Mouse (Mus musculus) CH12.LX (cell line): ENCODE results near the gene Guk1. TPM values are rescaled to one million over a fixed set of nuclear protein-coding genes. Genes with fewer than 3 reads are reported as not detected.

ENCODE experiments used
- DNase-seq: peaks from one replicate; pipeline ENCODE4 v3.0.0-alpha.2; 2013; ENCODE audit errors: extremely low read depth
- H3K27ac ChIP-seq: 2 replicates; pipeline ENCODE4 v1.5.1; 2012; ENCODE audit warnings: low read depth, mild to moderate bottlenecking, control low read depth, moderate library complexity; ENCODE audit not compliant: insufficient read depth
- H3K27me3 ChIP-seq: replicated peaks from 2 replicates; pipeline ENCODE3; 2012; ENCODE audit warnings: inconsistent platforms
- H3K36me3 ChIP-seq, 2 experiments: replicated peaks in 1 of 2; 2 replicates each; pipeline versions ENCODE3 to v1.6.1; 2012; ENCODE audit warnings: inconsistent platforms in 1 of 2, low read length in 1 of 2, mild to moderate bottlenecking in 1 of 2, mixed read lengths in 1 of 2, moderate library complexity in 1 of 2; ENCODE audit not compliant: control insufficient read depth in 1 of 2, insufficient read depth in 1 of 2
- H3K4me1 ChIP-seq, 2 experiments: 2 replicates each; pipeline ENCODE4 v1.6.1; 2012; ENCODE audit warnings: inconsistent platforms in 1 of 2, moderate library complexity in 1 of 2; ENCODE audit not compliant: insufficient read depth in 2 of 2, control insufficient read depth in 1 of 2
- H3K4me2 ChIP-seq: 2 replicates; pipeline ENCODE4 v1.6.1; 2012; ENCODE audit warnings: low read depth, mild to moderate bottlenecking, control low read depth; ENCODE audit not compliant: poor library complexity, insufficient read depth, severe bottlenecking
- H3K4me3 ChIP-seq, 3 experiments: fragments of 150-350 bp in 1 of 3; sonication (generic) in 1 of 3; replicated peaks in 1 of 3; 2 replicates each; pipeline versions ENCODE3 to v1.5.1; 2011 to 2012; ENCODE audit warnings: low read depth in 2 of 3, low read length in 2 of 3, mild to moderate bottlenecking in 2 of 3, moderate library complexity in 2 of 3, control low read depth in 1 of 3, improper control_type of control experiment in 1 of 3, inconsistent platforms in 1 of 3, mixed read lengths in 1 of 3; ENCODE audit not compliant: poor library complexity in 1 of 3
- H3K79me2 ChIP-seq: replicated peaks from 2 replicates; pipeline ENCODE4 v1.6.1; 2012; ENCODE audit warnings: mild to moderate bottlenecking, moderate library complexity; ENCODE audit not compliant: control insufficient read depth, poor library complexity, insufficient read depth, severe bottlenecking; ENCODE audit errors: extremely low read depth
- H3K9ac ChIP-seq: 2 replicates; pipeline ENCODE4 v1.6.1; 2012; ENCODE audit warnings: low read depth, mild to moderate bottlenecking, control low read depth, moderate library complexity; ENCODE audit not compliant: insufficient read depth
- H3K9me3 ChIP-seq: replicated peaks from 2 replicates; pipeline ENCODE3; 2012; ENCODE audit warnings: low read length, inconsistent platforms, mixed read lengths
- BHLHE40 ChIP-seq: IDR thresholded peaks from 2 replicates; pipeline ENCODE4 v1.6.1; 2011; ENCODE audit warnings: mild to moderate bottlenecking, low read depth, low read length, improper control_type of control experiment
- CHD1 ChIP-seq: IDR thresholded peaks from 2 replicates; pipeline ENCODE4 v1.6.1; 2012; ENCODE audit warnings: low read depth, low read length, improper control_type of control experiment, inconsistent platforms
- CHD2 ChIP-seq: IDR thresholded peaks from 2 replicates; pipeline ENCODE4 v1.6.1; 2011; ENCODE audit warnings: low read length, improper control_type of control experiment
- E2F4 ChIP-seq: IDR thresholded peaks from 2 replicates; pipeline ENCODE4 v1.6.1; 2011; ENCODE audit warnings: low read depth, low read length, improper control_type of control experiment; ENCODE audit not compliant: insufficient replicate concordance
- ELF1 ChIP-seq: IDR thresholded peaks from 2 replicates; pipeline ENCODE4 v1.6.1; 2014; ENCODE audit warnings: low read depth, mild to moderate bottlenecking, inconsistent platforms, low read length, improper control_type of control experiment
- EP300 ChIP-seq: IDR thresholded peaks from 2 replicates; pipeline ENCODE4 v1.6.1; 2011; ENCODE audit warnings: low read length, improper control_type of control experiment
- ETS1 ChIP-seq: conservative IDR thresholded peaks from 2 replicates; pipeline ENCODE4 v1.6.1; 2012; ENCODE audit warnings: low read depth, mild to moderate bottlenecking, inconsistent platforms, low read length, improper control_type of control experiment, moderate library complexity
- GABPA ChIP-seq: IDR thresholded peaks from 2 replicates; pipeline ENCODE4 v1.6.1; 2012; ENCODE audit warnings: low read depth, low read length, improper control_type of control experiment, inconsistent platforms; ENCODE audit not compliant: insufficient replicate concordance
- HCFC1 ChIP-seq: IDR thresholded peaks from 2 replicates; pipeline ENCODE4 v1.6.1; 2012; ENCODE audit warnings: low read depth, mild to moderate bottlenecking, inconsistent platforms, low read length, improper control_type of control experiment
- IRF4 ChIP-seq: IDR thresholded peaks from 2 replicates; pipeline ENCODE4 v1.6.1; 2014; ENCODE audit warnings: low read depth, mild to moderate bottlenecking, inconsistent platforms, low read length, improper control_type of control experiment
- JUND ChIP-seq: conservative IDR thresholded peaks from 2 replicates; pipeline ENCODE4 v1.6.1; 2011; ENCODE audit warnings: low read depth, low read length, improper control_type of control experiment
- KAT2A ChIP-seq: IDR thresholded peaks from 2 replicates; pipeline ENCODE4 v1.6.1; 2012; ENCODE audit warnings: low read length, improper control_type of control experiment, inconsistent platforms; ENCODE audit not compliant: insufficient replicate concordance
- MAFK ChIP-seq: IDR thresholded peaks from 2 replicates; pipeline ENCODE4 v1.6.1; 2011; ENCODE audit warnings: low read length, improper control_type of control experiment; ENCODE audit not compliant: insufficient replicate concordance
- MAZ ChIP-seq: IDR thresholded peaks from 2 replicates; pipeline ENCODE4 v1.6.1; 2012; ENCODE audit warnings: low read depth, mild to moderate bottlenecking, inconsistent platforms, low read length, improper control_type of control experiment, moderate library complexity
- MXI1 ChIP-seq: IDR thresholded peaks from 2 replicates; pipeline ENCODE4 v1.6.1; 2011; ENCODE audit warnings: mild to moderate bottlenecking, low read depth, low read length, improper control_type of control experiment
- MYC ChIP-seq: IDR thresholded peaks from 2 replicates; pipeline ENCODE4 v1.6.1; 2011; ENCODE audit warnings: low read depth, mild to moderate bottlenecking, improper control_type of control experiment, low read length
- NELFE ChIP-seq: IDR thresholded peaks from 2 replicates; pipeline ENCODE4 v1.6.1; 2011; ENCODE audit warnings: low read depth, low read length, improper control_type of control experiment
- NRF1 ChIP-seq: IDR thresholded peaks from 2 replicates; pipeline ENCODE4 v1.6.1; 2014; ENCODE audit warnings: low read depth, mild to moderate bottlenecking, inconsistent platforms, low read length, improper control_type of control experiment, moderate library complexity
- POLR2A ChIP-seq: IDR thresholded peaks from 2 replicates; pipeline ENCODE4 v1.6.1; 2011; ENCODE audit warnings: low read depth, mild to moderate bottlenecking, improper control_type of control experiment, low read length
- POLR2AphosphoS2 ChIP-seq: IDR thresholded peaks from 2 replicates; pipeline ENCODE4 v1.6.1; 2011; ENCODE audit warnings: low read depth, low read length, improper control_type of control experiment
- RAD21 ChIP-seq: IDR thresholded peaks from 2 replicates; pipeline ENCODE4 v1.6.1; 2011; ENCODE audit warnings: low read depth, mild to moderate bottlenecking, low read length, improper control_type of control experiment, moderate library complexity
- RCOR1 ChIP-seq: conservative IDR thresholded peaks from 2 replicates; pipeline ENCODE4 v1.6.1; 2012; ENCODE audit warnings: low read depth, mild to moderate bottlenecking, inconsistent platforms, low read length, improper control_type of control experiment
- SIN3A ChIP-seq: IDR thresholded peaks from 2 replicates; pipeline ENCODE4 v1.6.1; 2012; ENCODE audit warnings: low read length, improper control_type of control experiment, inconsistent platforms
- SMC3 ChIP-seq: IDR thresholded peaks from 2 replicates; pipeline ENCODE4 v1.6.1; 2011; ENCODE audit warnings: low read depth, low read length, improper control_type of control experiment
- TBP ChIP-seq: conservative IDR thresholded peaks from 2 replicates; pipeline ENCODE4 v1.6.1; 2011; ENCODE audit warnings: low read depth, low read length, improper control_type of control experiment
- UBTF ChIP-seq: IDR thresholded peaks from 2 replicates; pipeline ENCODE4 v1.6.1; 2012; ENCODE audit warnings: low read depth, mild to moderate bottlenecking, inconsistent platforms, low read length, improper control_type of control experiment, moderate library complexity
- USF1 ChIP-seq: IDR thresholded peaks from 2 replicates; pipeline ENCODE4 v1.6.1; 2014; ENCODE audit warnings: low read depth, mild to moderate bottlenecking, inconsistent platforms, low read length, improper control_type of control experiment
- ZC3H11A ChIP-seq: IDR thresholded peaks from 2 replicates; pipeline ENCODE4 v1.6.1; 2012; ENCODE audit warnings: low read depth, mild to moderate bottlenecking, inconsistent platforms, low read length, improper control_type of control experiment
- ZKSCAN1 ChIP-seq: IDR thresholded peaks from 2 replicates; pipeline ENCODE4 v1.6.1; 2012; ENCODE audit warnings: low read depth, inconsistent platforms, low read length, improper control_type of control experiment, borderline replicate concordance
- ZMIZ1 ChIP-seq: IDR thresholded peaks from 2 replicates; pipeline ENCODE4 v1.6.1; 2012; ENCODE audit warnings: low read depth, mild to moderate bottlenecking, inconsistent platforms, low read length, improper control_type of control experiment
- ZNF384 ChIP-seq: IDR thresholded peaks from 2 replicates; pipeline ENCODE4 v1.6.1; 2012; ENCODE audit warnings: low read depth, low read length, improper control_type of control experiment, inconsistent platforms
- dilution Hi-C: fragments of 300-500 bp; cut with MboI; formaldehyde crosslinking; loops from 2 replicates; pipeline ENCODE4 v1.14.3; 2020; ENCODE audit warnings: low sequenced_read_pairs; ENCODE audit not compliant: extremely low pct_unique_long_range_greater_than_20kb, extremely low pct_ligation_motif_present
- in situ Hi-C: fragments of 300-500 bp; cut with MboI; formaldehyde crosslinking; loops from 3 replicates; pipeline ENCODE4 v1.14.3; 2019; ENCODE audit warnings: low sequenced_read_pairs, low pct_ligation_motif_present, low pct_unique_long_range_greater_than_20kb, mixed read lengths
- polyA plus RNA-seq: library from polyadenylated mRNA; unstranded; fragments of >175 nt; gene quantifications from 2 replicates; pipeline ENCODE4 v1.2.1, GENCODE M21; 2012; ENCODE audit warnings: low read depth; ENCODE audit not compliant: insufficient read length
- total RNA-seq, 2 experiments: library from RNA; depleted of rRNA; stranded (reverse); fragments of 300-350 nt in 1 of 2; fragments of >200 nt in 1 of 2; gene quantifications; 2 replicates each; pipeline ENCODE4 v1.2.3; 2012 to 2014

The Guk1 gene
- total and polyA plus RNA-seq, 3 experiments: 111 to 148 (median 130) TPM

GRCm38 (mm10) chr11:59226787-59227603, 35.0 kb upstream of the Guk1 start:
- H3K4me2 ChIP-seq: peak overlapping the region; percentile 80
- DNase-seq: peak; percentile 46
- H3K79me2 ChIP-seq: peaks cover 59% of the 10 kb centered on the region
- peak overlapping the region; percentile 89 to 98 (median 91) for H3K4me3 ChIP-seq
- peaks cover 4 to 33% of the 10 kb centered on the region in 2 experiments for H3K36me3 ChIP-seq
- in situ Hi-C loops (no loop called here), dilution Hi-C loops (no loop called here)
- no peaks in the 10 kb centered on the region for H3K9me3 ChIP-seq
- H3K27me3 ChIP-seq: no peaks in the 10 kb centered on the region
- H3K9ac ChIP-seq: peak overlapping the region; percentile 99
- TF ChIP-seq POLR2AphosphoS2 (0 out of 2 replicates have a peak, but pooled peaks have one; percentile 31), SIN3A (peak; percentile 35), BHLHE40 (no peak)
- peak overlapping the region; percentile 89 for H3K27ac ChIP-seq
- peaks cover 17 to 65% of the 10 kb centered on the region in 2 experiments for H3K4me1 ChIP-seq

- Histone ChIP-seq H3K36me3 (peaks cover 5 to 40% of the 10 kb centered on the region in 2 experiments), H3K4me1 (peaks cover 23 to 72% of the 10 kb centered on the region in 2 experiments), H3K27ac (peak overlapping the region; percentile 89)
- TF ChIP-seq RAD21 (no peak), UBTF (no peak), MYC (peak; percentile 43; the same call in 1 of the 2 replicates), CHD1 (no peak), TBP (0 out of 2 replicates have a peak, but pooled peaks have one; percentile 29), MXI1 (peak; percentile 71; the same call in 1 of the 2 replicates), ZKSCAN1 (no peak), E2F4 (no peak), NELFE (no peak), USF1 (no peak), IRF4 (peak; percentile 98), POLR2AphosphoS2 (no peak), ZMIZ1 (no peak), HCFC1 (no peak), SIN3A (peak; percentile 98), MAZ (no peak), CHD2 (no peak), ETS1 (peak; percentile 98), EP300 (peak; percentile 93), KAT2A (no peak), SMC3 (no peak), NRF1 (no peak), GABPA (no peak), POLR2A (no peak), MAFK (peak; percentile 84; the same call in 1 of the 2 replicates), ZC3H11A (no peak), ELF1 (no peak), ZNF384 (peak; percentile 27; the same call in 1 of the 2 replicates), RCOR1 (no peak; the same call in 1 of the 2 replicates), JUND (peak; percentile 91)
Observed at GRCm38 (mm10) chr11:59226251-59226650, 34.2 kb upstream of the Guk1 start.

More at GRCm38 (mm10) chr11:59226251-59226650, 34.2 kb upstream of the Guk1 start:
- H3K9me3 ChIP-seq: no peaks in the 10 kb centered on the region
- DNase-seq: peak; percentile 73
- no peaks in the 10 kb centered on the region for H3K27me3 ChIP-seq
- H3K4me2 ChIP-seq: peak overlapping the region; percentile 80
- dilution Hi-C loops (no loop called here), in situ Hi-C loops (no loop called here)
- H3K4me3 ChIP-seq: peak overlapping the region; percentile 89 to 98 (median 91)
- H3K79me2 ChIP-seq: peaks cover 66% of the 10 kb centered on the region
- peak overlapping the region; percentile 99 for H3K9ac ChIP-seq
